Mouse (Mus musculus) midbrain, embryonic 16.5 days (tissue): ENCODE data around the gene Rapgef2. TPM values are rescaled to one million over a fixed set of nuclear protein-coding genes. Genes with fewer than 3 reads are reported as not detected.
"Not testable (repeated sequence)": the region's sequence is repeated elsewhere in the genome, so short reads cannot be mapped to it uniquely, and the experiment has no call there.

ENCODE experiments used
- ATAC-seq: fragments of 200-750 bp; cut with Nextera tagmentation; 2 replicates; pipeline ENCODE4 v1.8.0; 2017; ENCODE audit warnings: moderate TSS enrichment
- H3K27ac ChIP-seq: fragments of 300-500 bp; sonication (generic); 2 replicates; pipeline ENCODE4 v1.5.1; 2014; ENCODE audit warnings: mild to moderate bottlenecking, low read length, mixed read lengths
- H3K27me3 ChIP-seq: fragments of 300-500 bp; sonication (generic); 2 replicates; pipeline ENCODE4 v1.6.1; 2014; ENCODE audit warnings: low read depth, low read length, mixed read lengths; ENCODE audit not compliant: control insufficient read depth, insufficient read depth
- H3K36me3 ChIP-seq: fragments of 300-500 bp; sonication (generic); 2 replicates; pipeline ENCODE4 v1.6.1; 2014; ENCODE audit warnings: mild to moderate bottlenecking, low read length, moderate library complexity, mixed read lengths; ENCODE audit not compliant: control insufficient read depth, insufficient read depth
- H3K4me1 ChIP-seq: fragments of 300-500 bp; sonication (generic); 2 replicates; pipeline ENCODE4 v1.6.1; 2014; ENCODE audit warnings: mild to moderate bottlenecking, low read length, mixed read lengths; ENCODE audit not compliant: control insufficient read depth, insufficient read depth
- H3K4me2 ChIP-seq: fragments of 300-500 bp; sonication (generic); 2 replicates; pipeline ENCODE4 v1.6.1; 2014; ENCODE audit warnings: mild to moderate bottlenecking, low read length, mixed read lengths
- H3K4me3 ChIP-seq: fragments of 300-500 bp; sonication (generic); 2 replicates; pipeline ENCODE4 v1.5.1; 2014; ENCODE audit warnings: low read depth, mild to moderate bottlenecking, low read length, moderate library complexity, mixed read lengths
- H3K9ac ChIP-seq: fragments of 300-500 bp; sonication (generic); 2 replicates; pipeline ENCODE4 v1.6.1; 2014; ENCODE audit warnings: low read depth, low read length, mixed read lengths
- H3K9me3 ChIP-seq: fragments of 300-500 bp; sonication (generic); replicated peaks from 2 replicates; pipeline ENCODE4 v1.6.1; 2014; ENCODE audit warnings: mild to moderate bottlenecking, low read length, mixed read lengths; ENCODE audit not compliant: control insufficient read depth, poor library complexity, severe bottlenecking
- WGBS: fragments of 180-500 bp; shearing (Covaris S2); extraction: QIAGEN DNeasy Blood & Tissue Kit; methylation state at CpG from one replicate; pipeline ENCODE4 v1.1.7; 2014; 5-methylcytosine and 5-hydroxymethylcytosine counted together
- polyA plus RNA-seq: library from polyadenylated mRNA; unstranded; fragments of >200 nt; fragmentation: Nextera tagmentation; extraction: Ambion mirVana; gene quantifications from 2 replicates; pipeline ENCODE4 v1.2.1, GENCODE M21; 2015

Rapgef2 gene
- polyA plus RNA-seq, 1 experiment from 2014 or later, result 15.6 TPM

DNA sequence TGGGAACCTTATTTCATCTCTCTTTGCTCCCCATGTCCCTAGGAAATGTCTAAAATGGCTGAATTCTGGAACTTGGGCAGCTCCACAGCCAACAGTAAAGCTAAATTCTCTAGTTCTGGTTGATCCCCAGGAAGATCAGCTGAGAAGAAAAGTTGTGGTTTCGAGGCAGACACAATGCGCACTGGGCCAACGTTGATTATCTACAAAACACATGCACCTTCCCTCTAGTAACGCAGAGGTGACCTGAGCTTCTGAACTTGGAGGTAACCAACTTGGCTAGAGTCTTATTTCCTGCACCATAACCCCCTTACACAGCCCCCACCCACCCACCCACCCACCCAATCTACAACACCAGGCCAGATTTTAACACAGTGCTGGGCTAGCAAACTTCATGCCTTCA is 55.6 kb downstream of the Rapgef2 start:
- no peak overlapping the region for H3K9ac ChIP-seq
- no peak for ATAC-seq
- no peaks in the 10 kb centered on the region for H3K27me3 ChIP-seq
- H3K27ac ChIP-seq, result no peak overlapping the region
- H3K4me1 ChIP-seq, result peaks cover 3% of the 10 kb centered on the region; the same call in 1 of the 2 replicates
- no peak overlapping the region for H3K4me2 ChIP-seq
- H3K9me3 ChIP-seq, result no peaks in the 10 kb centered on the region
- WGBS, result 98% methylated on average over 4 of the region's 4 CpGs
- no peaks in the 10 kb centered on the region for H3K36me3 ChIP-seq
- H3K4me3 ChIP-seq, result no peak overlapping the region

DNA sequence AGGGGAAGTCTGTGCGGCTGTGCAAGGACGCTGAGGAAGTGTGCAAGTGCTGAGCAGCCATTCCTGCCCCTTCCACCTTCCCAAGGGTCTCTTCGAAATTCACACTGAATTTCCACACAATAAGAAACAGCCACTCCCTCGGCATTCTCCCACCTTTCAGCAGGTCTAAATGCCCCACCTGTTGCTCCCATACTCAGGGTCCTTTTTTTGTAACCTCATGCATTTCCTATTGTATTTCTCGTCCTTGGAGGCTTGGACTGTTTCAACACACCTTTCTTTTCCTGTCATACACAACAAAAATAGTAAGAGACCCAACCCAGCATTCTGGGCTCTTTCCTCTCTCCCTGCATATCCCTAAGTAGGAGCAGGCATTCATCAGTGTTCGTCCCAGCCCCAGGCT is 56.8 kb downstream of the Rapgef2 start:
- no peak overlapping the region for H3K27ac ChIP-seq
- no peak overlapping the region for H3K9ac ChIP-seq
- 79% methylated on average over 6 of the region's 6 CpGs for WGBS

DNA sequence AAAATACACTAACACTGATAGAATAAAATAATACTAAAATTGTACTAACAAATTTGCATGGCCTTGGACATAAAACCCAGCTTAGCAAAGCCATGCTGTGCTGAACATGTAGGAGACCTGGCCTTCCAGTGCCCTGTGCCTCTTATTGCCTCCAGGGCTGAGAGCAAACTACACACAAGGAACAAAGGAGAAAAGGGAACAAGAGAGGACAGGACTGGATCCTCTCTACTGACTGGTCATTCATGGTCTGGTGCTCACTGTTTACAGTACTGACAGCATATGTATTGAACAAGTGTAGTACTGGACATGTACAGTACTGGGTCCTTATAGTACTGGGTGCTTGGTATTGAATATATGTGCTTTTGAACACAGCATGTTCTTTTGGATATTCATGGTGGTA is 58.0 kb downstream of the Rapgef2 start:
- no peak for ATAC-seq

More for the DNA sequence above, 56.8 kb downstream of the Rapgef2 start:
- Histone ChIP-seq H3K4me1 (peaks cover 3% of the 10 kb centered on the region; the same call in 1 of the 2 replicates), H3K4me3 (no peak overlapping the region), H3K4me2 (no peak overlapping the region), H3K9me3 (no peaks in the 10 kb centered on the region), H3K27me3 (no peaks in the 10 kb centered on the region), H3K36me3 (no peaks in the 10 kb centered on the region)
- ATAC-seq, result no peak

DNA sequence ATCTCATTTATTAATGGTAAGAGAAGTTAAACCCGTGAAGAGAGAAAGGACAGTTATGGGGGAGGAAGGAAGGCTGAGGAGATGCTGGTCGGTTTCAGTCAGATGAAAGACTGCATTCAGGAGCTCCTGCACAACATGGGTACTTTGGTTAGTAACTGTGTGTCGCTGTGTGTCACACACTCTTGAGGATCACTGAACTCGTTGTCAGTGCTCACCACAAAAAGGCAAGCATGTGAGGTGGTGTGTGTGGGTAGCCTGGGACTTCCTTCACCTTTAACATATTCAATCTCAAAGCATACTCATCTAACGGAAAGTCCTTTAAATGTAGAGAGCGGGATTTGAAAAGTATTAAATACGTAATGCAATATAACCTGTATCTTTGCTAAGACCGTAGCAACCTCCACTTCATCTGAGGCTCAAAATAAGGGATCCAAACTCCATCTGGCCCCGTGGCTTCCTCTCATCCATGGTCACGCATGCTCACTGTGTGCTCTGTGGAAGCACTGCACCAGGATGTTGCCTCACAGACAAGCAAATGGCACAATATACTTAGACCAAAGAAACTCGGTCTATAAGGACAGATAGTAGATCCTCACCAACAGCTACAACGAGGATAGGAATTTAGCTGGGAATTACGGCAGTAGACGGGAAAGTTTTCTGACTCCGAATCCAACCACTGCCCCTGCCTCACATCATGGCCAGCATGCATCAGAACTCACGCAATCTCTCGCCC is 58.8 kb downstream of the Rapgef2 start:
- WGBS, result 86% methylated on average over 17 of the region's 17 CpGs
- no peaks in the 10 kb centered on the region for H3K36me3 ChIP-seq

More for the DNA sequence above, 58.0 kb downstream of the Rapgef2 start:
- H3K36me3 ChIP-seq, result no peaks in the 10 kb centered on the region
- no peaks in the 10 kb centered on the region for H3K27me3 ChIP-seq
- H3K4me1 ChIP-seq, result peaks cover 3% of the 10 kb centered on the region; the same call in 1 of the 2 replicates
- no peaks in the 10 kb centered on the region for H3K9me3 ChIP-seq
- no peak overlapping the region for H3K4me3 ChIP-seq
- no peak overlapping the region for H3K9ac ChIP-seq
- no peak overlapping the region for H3K4me2 ChIP-seq
- H3K27ac ChIP-seq, result no peak overlapping the region

DNA sequence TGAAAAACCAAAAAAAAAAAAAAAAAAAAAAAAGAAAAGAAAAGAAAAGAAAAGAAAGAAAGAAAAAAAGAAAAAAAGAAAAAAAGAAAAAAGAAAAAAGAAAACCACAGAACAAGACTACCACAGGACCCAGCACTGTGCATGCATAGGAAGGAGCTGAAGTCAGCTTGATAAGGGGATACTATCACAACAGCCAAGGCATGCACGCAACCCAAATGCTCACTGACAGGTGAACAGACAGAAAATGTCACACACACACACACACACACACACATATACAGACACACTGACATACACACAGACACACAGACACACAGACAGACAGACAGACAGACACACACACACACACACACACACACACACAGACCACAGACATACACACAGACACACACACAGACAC is 59.5 kb downstream of the Rapgef2 start:
- not testable (repeated sequence) for H3K9ac ChIP-seq, H3K9me3 ChIP-seq, H3K4me1 ChIP-seq, ATAC-seq, H3K36me3 ChIP-seq, H3K27me3 ChIP-seq, H3K4me3 ChIP-seq, H3K27ac ChIP-seq, H3K4me2 ChIP-seq
- 100% methylated on average over 1 of the region's 1 CpGs for WGBS

More for the DNA sequence above, 58.8 kb downstream of the Rapgef2 start:
- H3K27me3 ChIP-seq, result no peaks in the 10 kb centered on the region
- no peak for ATAC-seq
- H3K27ac ChIP-seq, result no peak overlapping the region
- H3K4me2 ChIP-seq, result no peak overlapping the region
- H3K9me3 ChIP-seq, result no peaks in the 10 kb centered on the region
- H3K4me1 ChIP-seq, result peaks cover 3% of the 10 kb centered on the region; the same call in 1 of the 2 replicates
- H3K4me3 ChIP-seq, result no peak overlapping the region
- no peak overlapping the region for H3K9ac ChIP-seq

DNA sequence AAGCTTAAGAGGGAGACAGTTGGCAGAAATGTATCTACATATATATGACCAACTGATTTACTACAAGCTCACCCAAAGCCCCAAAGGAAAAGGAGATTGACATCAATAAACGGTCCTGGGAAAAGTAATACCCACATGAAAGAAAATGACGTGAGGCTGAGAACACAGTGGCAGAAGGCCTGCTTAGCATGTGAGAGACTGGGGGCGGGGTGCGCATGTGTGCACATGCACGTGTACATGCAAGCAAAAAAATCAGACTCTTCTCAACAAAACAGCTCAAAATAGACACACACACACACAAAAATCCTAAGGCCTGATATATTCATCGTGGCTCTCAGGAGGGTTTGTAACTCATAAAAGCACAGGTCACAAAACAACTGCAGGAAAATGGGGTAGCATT is 60.4 kb downstream of the Rapgef2 start:
- H3K9ac ChIP-seq, result no peak overlapping the region
- H3K27me3 ChIP-seq, result no peaks in the 10 kb centered on the region
- no peaks in the 10 kb centered on the region for H3K36me3 ChIP-seq
- 67% methylated on average over 6 of the region's 6 CpGs for WGBS
- ATAC-seq, result no peak
- no peak overlapping the region for H3K4me2 ChIP-seq
- no peak overlapping the region for H3K4me3 ChIP-seq
- peaks cover 3% of the 10 kb centered on the region for H3K4me1 ChIP-seq
- H3K9me3 ChIP-seq, result no peaks in the 10 kb centered on the region
- H3K27ac ChIP-seq, result no peak overlapping the region

DNA sequence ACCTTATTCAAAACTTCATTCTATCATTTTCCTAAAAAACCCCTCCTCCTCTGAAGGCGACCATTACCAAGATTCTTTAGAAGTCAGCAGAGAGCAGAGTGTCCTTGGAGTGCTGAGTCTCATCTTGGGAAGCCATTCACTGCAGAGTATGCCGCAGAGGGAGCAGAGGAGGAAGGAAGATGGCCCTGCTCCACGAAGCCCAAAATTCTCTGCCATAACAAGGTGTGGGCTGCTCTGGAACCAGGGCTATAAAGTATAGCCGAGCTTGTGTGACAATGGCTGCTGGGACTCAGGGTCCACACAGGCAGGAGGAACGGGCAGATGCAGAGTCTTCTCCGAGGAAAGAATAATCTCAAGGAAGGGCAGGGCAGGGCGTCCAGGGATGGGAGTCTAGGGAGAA is 62.0 kb downstream of the Rapgef2 start:
- Histone ChIP-seq H3K36me3 (no peaks in the 10 kb centered on the region), H3K9ac (no peak overlapping the region), H3K4me3 (no peak overlapping the region), H3K9me3 (no peaks in the 10 kb centered on the region), H3K4me1 (peaks cover 3% of the 10 kb centered on the region), H3K4me2 (no peak overlapping the region), H3K27me3 (no peaks in the 10 kb centered on the region), H3K27ac (no peak overlapping the region)
- ATAC-seq, result no peak
- WGBS, result 87% methylated on average over 7 of the region's 7 CpGs

- no peaks in the 10 kb centered on the region for H3K27me3 ChIP-seq
- no peaks in the 10 kb centered on the region for H3K9me3 ChIP-seq
- no peaks in the 10 kb centered on the region for H3K36me3 ChIP-seq
- 68% methylated on average over 8 of the region's 8 CpGs for WGBS
- H3K4me2 ChIP-seq, result no peak overlapping the region
- H3K9ac ChIP-seq, result no peak overlapping the region
- H3K4me3 ChIP-seq, result no peak overlapping the region
- H3K4me1 ChIP-seq, result peaks cover 5% of the 10 kb centered on the region
- no peak for ATAC-seq
- no peak overlapping the region for H3K27ac ChIP-seq
These were observed 63.0 kb downstream of the Rapgef2 start for GRCm38 (mm10) chr3:79223281-79223680.

DNA sequence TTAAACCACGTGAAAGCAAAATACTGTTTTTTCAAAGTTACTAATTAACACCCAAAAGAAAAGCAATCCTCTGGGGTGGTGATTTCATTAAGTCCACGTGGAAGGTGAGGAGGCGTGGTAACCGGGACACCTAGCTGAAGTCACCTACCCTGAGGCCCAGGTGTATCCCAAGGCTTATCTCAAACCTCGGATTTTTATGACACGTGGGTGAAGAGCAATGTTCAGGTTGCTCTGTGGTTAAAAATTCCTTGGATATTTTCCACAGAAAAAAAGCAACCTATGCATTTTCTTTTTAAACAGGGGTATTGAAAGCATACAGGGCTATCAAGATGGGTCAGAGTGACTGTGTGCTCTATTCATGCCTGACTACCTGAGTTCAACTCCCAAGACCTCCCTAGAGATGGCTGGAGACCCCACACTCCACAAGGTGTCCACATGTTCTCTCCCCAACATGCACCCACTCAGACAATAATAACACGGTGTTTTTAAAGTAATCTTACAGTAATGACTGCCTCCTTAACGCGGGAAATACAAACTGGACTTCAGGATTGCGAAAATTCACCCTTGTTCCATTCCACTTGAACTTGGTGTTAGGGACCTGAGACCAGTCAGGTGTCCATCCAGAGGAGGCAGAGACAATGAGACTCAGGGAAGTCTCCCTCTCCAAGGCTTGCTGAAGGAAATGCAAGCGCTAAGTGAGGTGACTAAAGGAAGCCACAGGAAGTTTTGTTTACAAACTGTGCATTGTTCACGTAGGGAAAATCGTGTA is 63.9 kb downstream of the Rapgef2 start:
- no peak overlapping the region for H3K4me3 ChIP-seq
- H3K27me3 ChIP-seq, result no peaks in the 10 kb centered on the region
- H3K27ac ChIP-seq, result no peak overlapping the region
- 59% methylated on average over 13 of the region's 13 CpGs for WGBS
- no peaks in the 10 kb centered on the region for H3K36me3 ChIP-seq
- H3K4me1 ChIP-seq, result peaks cover 5% of the 10 kb centered on the region
- H3K9me3 ChIP-seq, result no peaks in the 10 kb centered on the region
- ATAC-seq, result no peak
- no peak overlapping the region for H3K9ac ChIP-seq
- H3K4me2 ChIP-seq, result no peak overlapping the region
